7 mouse cellular contexts compared by ENCODE assay signal in the genomic region with DNA sequence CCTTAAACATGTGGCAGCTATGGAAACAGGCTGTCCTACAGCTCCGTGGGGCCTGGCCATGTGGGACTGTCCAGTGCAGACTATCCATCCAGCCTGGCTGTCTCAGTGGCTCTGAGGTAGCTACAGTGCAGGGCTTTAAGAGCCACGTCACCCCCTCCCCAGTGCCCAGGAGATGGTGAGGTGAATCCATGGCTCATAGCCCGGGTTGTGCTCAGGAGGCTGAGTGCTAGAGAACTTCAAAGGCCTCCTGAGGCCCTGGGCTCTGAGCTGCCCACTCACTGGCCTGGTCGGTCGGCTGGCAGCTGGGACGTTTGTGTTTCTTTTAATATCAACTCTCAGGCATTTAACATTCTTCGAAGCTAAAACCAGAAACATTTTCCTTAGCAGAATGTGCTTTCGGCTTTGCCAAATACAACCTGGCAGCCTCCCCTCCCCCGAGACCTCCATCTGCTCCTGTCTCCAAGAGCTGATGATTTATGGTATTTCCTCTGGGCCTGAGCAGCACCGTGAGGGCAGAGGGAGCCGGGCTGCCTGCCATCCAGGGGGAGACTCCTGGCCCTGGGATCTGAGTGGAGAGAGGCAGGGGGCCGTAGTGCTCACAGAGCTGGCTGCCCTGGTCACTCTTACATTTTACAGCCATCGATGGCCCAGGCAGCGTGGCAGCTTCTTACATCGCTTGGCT. TPM values are rescaled to one million over a fixed set of nuclear protein-coding genes. Genes with fewer than 3 reads are reported as not detected.
A peak's percentile ranks its signal among the peaks of the same experiment; 100 is the strongest.
DNase-seq lines count a peak whose midpoint lies in the region; ATAC-seq and TF ChIP-seq lines count a peak whose summit lies in the region.

No protein-coding gene starts in this region.

- no peak for TF ChIP-seq CTCF in heart, adult 2 months (IDR thresholded peaks at IDR 0.05)

- no peaks in the 10 kb centered on the region for H3K9me3 ChIP-seq in embryonic facial prominence, embryonic 15.5 days (replicated peaks)
- H3K9me3 ChIP-seq in kidney, embryonic 14.5 days (ENCODE audit: control insufficient read depth, low read length), result no peaks in the 10 kb centered on the region
- H3K9me3 ChIP-seq in limb, embryonic 11.5 days (ENCODE audit: control insufficient read depth, low read length), result no peaks in the 10 kb centered on the region

- H3K27ac ChIP-seq in embryonic facial prominence, embryonic 15.5 days (replicated peaks), result peak overlapping the region; percentile 74
- H3K27ac ChIP-seq in heart, adult 2 months, result no peak overlapping the region; the same call in 1 of the 2 replicates
- H3K27ac ChIP-seq in kidney, embryonic 14.5 days (ENCODE audit: low read depth, low read length), result peak overlapping the region; percentile 66; the same call in 1 of the 2 replicates
- peak overlapping the region; percentile 83 for H3K27ac ChIP-seq in limb, embryonic 11.5 days (replicated peaks; ENCODE audit: low read depth, low read length)

- DNase-seq in cerebellum, adult 18-20 months, result peak; percentile 70 to 75
- peak; percentile 53 to 56 for DNase-seq in heart, adult 2 months
- DNase-seq in limb, embryonic 11.5 days (ENCODE audit: low spot score), result peak; percentile 71
- DNase-seq in right cerebral cortex, adult 18-20 months, result peak; percentile 83

- no peak for TF ChIP-seq EP300 in heart, adult 2 months (IDR thresholded peaks at IDR 0.05; ENCODE audit: insufficient read depth, low read depth, low read length)

- no peak overlapping the region for H3K4me3 ChIP-seq in embryonic facial prominence, embryonic 15.5 days (replicated peaks)
- H3K4me3 ChIP-seq in heart, adult 2 months, result no peak overlapping the region
- H3K4me3 ChIP-seq in kidney, embryonic 14.5 days (ENCODE audit: low read length), result no peak overlapping the region
- no peak overlapping the region for H3K4me3 ChIP-seq in limb, embryonic 11.5 days (ENCODE audit: low read depth, low read length)

- no peaks in the 10 kb centered on the region for H3K79me2 ChIP-seq in heart, adult 2 months (replicated peaks; ENCODE audit: control insufficient read depth, insufficient read depth, low read length)

- no peaks in the 10 kb centered on the region for H3K27me3 ChIP-seq in embryonic facial prominence, embryonic 15.5 days
- no peaks in the 10 kb centered on the region for H3K27me3 ChIP-seq in heart, adult 2 months (ENCODE audit: control insufficient read depth, insufficient read depth, low read length)
- no peaks in the 10 kb centered on the region for H3K27me3 ChIP-seq in kidney, embryonic 14.5 days (ENCODE audit: control insufficient read depth, insufficient read depth, low read length)
- no peaks in the 10 kb centered on the region for H3K27me3 ChIP-seq in limb, embryonic 11.5 days (ENCODE audit: control insufficient read depth, insufficient read depth, low read length)

- H3K36me3 ChIP-seq in embryonic facial prominence, embryonic 15.5 days, result peaks cover 37% of the 10 kb centered on the region
- H3K36me3 ChIP-seq in heart, adult 2 months (ENCODE audit: control insufficient read depth, insufficient read depth, low read length), result no peaks in the 10 kb centered on the region
- H3K36me3 ChIP-seq in kidney, embryonic 14.5 days (ENCODE audit: control insufficient read depth, insufficient read depth, low read length), result peaks cover 42% of the 10 kb centered on the region
- H3K36me3 ChIP-seq in limb, embryonic 11.5 days (ENCODE audit: control insufficient read depth, insufficient read depth, low read length), result peaks cover 8% of the 10 kb centered on the region

- no peak for TF ChIP-seq POLR2A in heart, adult 2 months (IDR thresholded peaks at IDR 0.05; ENCODE audit: insufficient read depth, low read depth, low read length)

- intact Hi-C loops in heart, adult 2 months (cut with DNase I), result no loop called here

- ATAC-seq in embryonic facial prominence, embryonic 15.5 days (ENCODE audit: insufficient number of reproducible peaks, low FRiP score, low TSS enrichment, low read depth), result no peak; the same call in 1 of the 2 replicates
- ATAC-seq in kidney, embryonic 14.5 days (ENCODE audit: low FRiP score, low TSS enrichment), result peak; percentile 62
- ATAC-seq in limb, embryonic 11.5 days (ENCODE audit: insufficient number of reproducible peaks, low FRiP score, low TSS enrichment, low read depth), result peak; percentile 60; the same call in 1 of the 2 replicates
- no peak for ATAC-seq in erythroid progenitor cell, adult 5-6 weeks (replicated peaks; ENCODE audit: low FRiP score, poor library complexity, severe bottlenecking)

- no peak overlapping the region for H3K9ac ChIP-seq in embryonic facial prominence, embryonic 15.5 days
- H3K9ac ChIP-seq in heart, adult 2 months (ENCODE audit: low read depth, low read length), result no peak overlapping the region
- peak overlapping the region; percentile 31; the same call in 1 of the 2 replicates for H3K9ac ChIP-seq in kidney, embryonic 14.5 days (ENCODE audit: low read depth, low read length)
- H3K9ac ChIP-seq in limb, embryonic 11.5 days (ENCODE audit: low read length), result peak overlapping the region; percentile 36; the same call in 1 of the 2 replicates

- H3K4me2 ChIP-seq in embryonic facial prominence, embryonic 15.5 days (replicated peaks), result no peak overlapping the region
- H3K4me2 ChIP-seq in kidney, embryonic 14.5 days (replicated peaks; ENCODE audit: low read depth, low read length), result no peak overlapping the region
- H3K4me2 ChIP-seq in limb, embryonic 11.5 days (ENCODE audit: low read depth, severe bottlenecking), result no peak overlapping the region

- 37% methylated on average over 15 of the region's 15 CpGs for WGBS in embryonic facial prominence, embryonic 15.5 days
- 59% methylated on average over 15 of the region's 15 CpGs for WGBS in heart, adult 2 months
- WGBS in kidney, embryonic 14.5 days, result 17% methylated on average over 15 of the region's 15 CpGs
- 13% methylated on average over 15 of the region's 15 CpGs for WGBS in limb, embryonic 11.5 days

- H3K4me1 ChIP-seq in embryonic facial prominence, embryonic 15.5 days, result peaks cover 45% of the 10 kb centered on the region
- no peaks in the 10 kb centered on the region for H3K4me1 ChIP-seq in heart, adult 2 months (ENCODE audit: control insufficient read depth, insufficient read depth, low read length)
- H3K4me1 ChIP-seq in kidney, embryonic 14.5 days (ENCODE audit: control insufficient read depth, insufficient read depth, low read length), result peaks cover 16% of the 10 kb centered on the region
- peaks cover 54% of the 10 kb centered on the region for H3K4me1 ChIP-seq in limb, embryonic 11.5 days (ENCODE audit: control insufficient read depth, insufficient read depth, low read length)

RNA-seq across cellular contexts. Expression of gene Timm22, which starts 42.9 kb away (rescaled TPM):
- polyA plus RNA-seq in embryonic facial prominence, embryonic 15.5 days (2015; fragmentation: Nextera tagmentation; extraction: Ambion mirVana), result 101 and 106 TPM in 2 replicates
- total RNA-seq in heart, adult 2 months (2021), result 10 to 100 TPM; 35.3 to 40.4 TPM
- 10.4 and 21.0 TPM in 2 replicates for polyA plus RNA-seq in heart, adult 2 months (2012; rRNA removed)
- 113 and 139 TPM in 2 replicates for polyA plus RNA-seq in kidney, embryonic 14.5 days (2014; fragmentation: Nextera tagmentation; extraction: Ambion mirVana)
- polyA plus RNA-seq in limb, embryonic 11.5 days (2014; fragmentation: Nextera tagmentation; extraction: Ambion mirVana), result 135 and 152 TPM in 2 replicates
- total RNA-seq in erythroid progenitor cell, adult 5-6 weeks (2015; ENCODE audit: low replicate concordance), result 4.2 and 4.7 TPM in 2 replicates
- 2.3 and 4.0 TPM in 2 replicates for total RNA-seq in erythroid progenitor cell, adult 5-6 weeks (2017; ENCODE audit: low replicate concordance)

RNA-seq across cellular contexts. Expression of gene Nxn, which starts 50.7 kb away (rescaled TPM):
- polyA plus RNA-seq in embryonic facial prominence, embryonic 15.5 days (2015; fragmentation: Nextera tagmentation; extraction: Ambion mirVana), result 72.1 and 74.8 TPM in 2 replicates
- 10 to 100 TPM; 14.6 to 19.1 TPM for total RNA-seq in heart, adult 2 months (2021)
- polyA plus RNA-seq in heart, adult 2 months (2012; rRNA removed), result 10.0 and 14.0 TPM in 2 replicates
- polyA plus RNA-seq in kidney, embryonic 14.5 days (2014; fragmentation: Nextera tagmentation; extraction: Ambion mirVana), result 29.3 and 38.0 TPM in 2 replicates
- polyA plus RNA-seq in limb, embryonic 11.5 days (2014; fragmentation: Nextera tagmentation; extraction: Ambion mirVana), result 45.7 and 57.3 TPM in 2 replicates
- total RNA-seq in erythroid progenitor cell, adult 5-6 weeks (2015; ENCODE audit: low replicate concordance), result 1.4 and 2.1 TPM in 2 replicates
- 0.98 TPM in 1 of 2 replicates, not detected in the other for total RNA-seq in erythroid progenitor cell, adult 5-6 weeks (2017; ENCODE audit: low replicate concordance)

Comparison
In these comparisons a context has a peak if more than half of its experiments do, and no peak if none do; other contexts are left out.
1. ATAC-seq: peak in kidney, embryonic 14.5 days (single experiment) and limb, embryonic 11.5 days (single experiment); none in embryonic facial prominence, embryonic 15.5 days (single experiment) and erythroid progenitor cell, adult 5-6 weeks (single experiment).
2. H3K9ac ChIP-seq: peak in kidney, embryonic 14.5 days (single experiment) and limb, embryonic 11.5 days (single experiment); none in embryonic facial prominence, embryonic 15.5 days (single experiment) and heart, adult 2 months (single experiment).
3. Peak in every context shown above with its lines, with median percentiles within 50 percentile points of each other: DNase-seq.